In genomic region chr1:127756331-127757163, GRCm38 (mm10) we compare ENCODE assay signal across 14 mouse cellular contexts. TPM values are rescaled to one million over a fixed set of nuclear protein-coding genes. Genes with fewer than 3 reads are reported as not detected.
DNase-seq lines count a peak whose midpoint lies in the region; ATAC-seq lines count a peak whose summit lies in the region.
"Had no signal": no experiment of that assay in that cellular context is flagged by ENCODE, and none has a peak within 500 bp of the region (broad histone marks: within the 10 kb centered on the region; RNA-seq: fewer than 3 reads in every experiment).

No protein-coding gene starts in this region.

- no peak overlapping the region for H3K4me2 ChIP-seq in forebrain, embryonic 13.5 days
- peak overlapping the region; percentile 76 for H3K4me2 ChIP-seq in liver, embryonic 15.5 days
- H3K4me2 ChIP-seq in hindbrain, embryonic 12.5 days (replicated peaks) = no peak overlapping the region
- H3K4me2 ChIP-seq: embryonic facial prominence, embryonic 12.5 days had no signal

- H3K9ac ChIP-seq in forebrain, embryonic 13.5 days = no peak overlapping the region
- H3K9ac ChIP-seq in liver, embryonic 15.5 days = peak overlapping the region; percentile 58
- H3K9ac ChIP-seq in hindbrain, embryonic 12.5 days = no peak overlapping the region
- H3K9ac ChIP-seq: embryonic facial prominence, embryonic 12.5 days had no signal

- WGBS in forebrain, embryonic 10.5 days = 76% methylated on average over 5 of the region's 5 CpGs
- 83% methylated on average over 5 of the region's 5 CpGs for WGBS in forebrain, embryonic 13.5 days
- 18% methylated on average over 5 of the region's 5 CpGs for WGBS in liver, embryonic 15.5 days (ENCODE audit: insufficient replicate concordance)
- WGBS in hindbrain, embryonic 12.5 days = 70% methylated on average over 5 of the region's 5 CpGs

- DNase-seq in forebrain, embryonic 10.5 days (ENCODE audit: extremely low spot score, low spot score) = no peak
- peak; percentile 43 for DNase-seq in spleen, adult 12 weeks (ENCODE audit: low spot score)
- DNase-seq in spleen, adult 18-20 months = no peak
- no peak for DNase-seq in T-cell, adult 2 months (ENCODE audit: low spot score)
- DNase-seq in ovary, postnatal 10 days (ENCODE audit: low spot score) = no peak
- DNase-seq: adrenal gland, adult 2 months; cerebellum, adult 18-20 months; kidney, postnatal 25 days had no signal

- no peaks in the 10 kb centered on the region for H3K27me3 ChIP-seq in forebrain, embryonic 10.5 days (ENCODE audit: poor library complexity, severe bottlenecking)
- H3K27me3 ChIP-seq in forebrain, embryonic 13.5 days = no peaks in the 10 kb centered on the region
- no peaks in the 10 kb centered on the region for H3K27me3 ChIP-seq in liver, embryonic 15.5 days
- H3K27me3 ChIP-seq in hindbrain, embryonic 12.5 days = no peaks in the 10 kb centered on the region
- H3K27me3 ChIP-seq: embryonic facial prominence, embryonic 12.5 days had no signal

- H3K36me3 ChIP-seq in forebrain, embryonic 10.5 days (replicated peaks) = no peaks in the 10 kb centered on the region
- H3K36me3 ChIP-seq in forebrain, embryonic 13.5 days (ENCODE audit: poor library complexity, severe bottlenecking) = no peaks in the 10 kb centered on the region
- H3K36me3 ChIP-seq in liver, embryonic 15.5 days (replicated peaks) = no peaks in the 10 kb centered on the region
- H3K36me3 ChIP-seq in hindbrain, embryonic 12.5 days = no peaks in the 10 kb centered on the region
- H3K36me3 ChIP-seq: embryonic facial prominence, embryonic 12.5 days had no signal

- ATAC-seq in forebrain, embryonic 13.5 days = no peak
- ATAC-seq in liver, embryonic 15.5 days (ENCODE audit: insufficient read depth) = peak; percentile 99
- no peak for ATAC-seq in hindbrain, embryonic 12.5 days (ENCODE audit: low FRiP score)
- ATAC-seq: hindbrain, embryonic 16.5 days had no signal

- H3K9me3 ChIP-seq in forebrain, embryonic 10.5 days = no peaks in the 10 kb centered on the region
- no peaks in the 10 kb centered on the region for H3K9me3 ChIP-seq in forebrain, embryonic 13.5 days (replicated peaks)
- H3K9me3 ChIP-seq in liver, embryonic 15.5 days (replicated peaks) = no peaks in the 10 kb centered on the region
- no peaks in the 10 kb centered on the region for H3K9me3 ChIP-seq in hindbrain, embryonic 12.5 days (replicated peaks)
- H3K9me3 ChIP-seq: embryonic facial prominence, embryonic 12.5 days had no signal

- H3K4me3 ChIP-seq in forebrain, embryonic 10.5 days = no peak overlapping the region
- no peak overlapping the region for H3K4me3 ChIP-seq in forebrain, embryonic 13.5 days
- H3K4me3 ChIP-seq in liver, embryonic 15.5 days (replicated peaks) = peak overlapping the region; percentile 46
- H3K4me3 ChIP-seq in hindbrain, embryonic 12.5 days = no peak overlapping the region
- H3K4me3 ChIP-seq: embryonic facial prominence, embryonic 12.5 days had no signal

- H3K27ac ChIP-seq in forebrain, embryonic 10.5 days = peak overlapping the region; percentile 31; the same call in 1 of the 2 replicates
- no peak overlapping the region for H3K27ac ChIP-seq in forebrain, embryonic 13.5 days
- peak overlapping the region; percentile 96 for H3K27ac ChIP-seq in liver, embryonic 15.5 days (replicated peaks)
- H3K27ac ChIP-seq in hindbrain, embryonic 12.5 days = no peak overlapping the region
- H3K27ac ChIP-seq: embryonic facial prominence, embryonic 12.5 days had no signal

- no peaks in the 10 kb centered on the region for H3K4me1 ChIP-seq in forebrain, embryonic 10.5 days
- H3K4me1 ChIP-seq in forebrain, embryonic 13.5 days = no peaks in the 10 kb centered on the region
- peaks cover 50% of the 10 kb centered on the region for H3K4me1 ChIP-seq in liver, embryonic 15.5 days (replicated peaks)
- no peaks in the 10 kb centered on the region for H3K4me1 ChIP-seq in hindbrain, embryonic 12.5 days
- H3K4me1 ChIP-seq: embryonic facial prominence, embryonic 12.5 days had no signal

RNA-seq across cellular contexts. Expression of gene Ccnt2, which starts 17.4 kb away (rescaled TPM):
- polyA plus RNA-seq in forebrain, embryonic 10.5 days (2016; fragmentation: Nextera tagmentation; extraction: Ambion mirVana) = 96.6 and 98.2 TPM in 2 replicates
- polyA plus RNA-seq in forebrain, embryonic 13.5 days (2015; fragmentation: Nextera tagmentation; extraction: Ambion mirVana) = 115 and 124 TPM in 2 replicates
- polyA plus RNA-seq in liver, embryonic 15.5 days (2015; fragmentation: Nextera tagmentation; extraction: Ambion mirVana) = 26.5 and 27.4 TPM in 2 replicates
- 116 and 117 TPM in 2 replicates for polyA plus RNA-seq in hindbrain, embryonic 12.5 days (2016; fragmentation: Nextera tagmentation; extraction: Ambion mirVana)

RNA-seq across cellular contexts. Expression of gene Acmsd, which starts 27.3 kb away (rescaled TPM):
- polyA plus RNA-seq in forebrain, embryonic 10.5 days (2016; fragmentation: Nextera tagmentation; extraction: Ambion mirVana) = 0.07 and 0.46 TPM in 2 replicates
- 0.08 TPM in 1 of 2 replicates, not detected in the other for polyA plus RNA-seq in forebrain, embryonic 13.5 days (2015; fragmentation: Nextera tagmentation; extraction: Ambion mirVana)
- polyA plus RNA-seq in liver, embryonic 15.5 days (2015; fragmentation: Nextera tagmentation; extraction: Ambion mirVana) = 5.7 and 7.5 TPM in 2 replicates
- 0.10 and 0.26 TPM in 2 replicates for polyA plus RNA-seq in hindbrain, embryonic 12.5 days (2016; fragmentation: Nextera tagmentation; extraction: Ambion mirVana)
- polyA plus RNA-seq: adrenal gland, adult 2 months; frontal cortex, adult 2 months had no signal

Comparison
In these comparisons a context has a peak if more than half of its experiments do, and no peak if none do; other contexts are left out.
1. H3K27ac ChIP-seq: peak in forebrain, embryonic 10.5 days (single experiment) and liver, embryonic 15.5 days (single experiment); none in forebrain, embryonic 13.5 days (single experiment) and hindbrain, embryonic 12.5 days (single experiment).